Mouse (Mus musculus) megakaryocyte progenitor cell, adult 5-6 weeks (primary cell): Measurements from ENCODE around the gene Olfr827. TPM values are rescaled to one million over a fixed set of nuclear protein-coding genes. Genes with fewer than 3 reads are reported as not detected.
A peak's percentile ranks its signal among the peaks of the same experiment; 100 is the strongest.

Source experiments
- ATAC-seq: replicated peaks from 2 replicates; pipeline ENCODE4 v1.8.0; 2016; ENCODE audit warnings: mild to moderate bottlenecking, moderate TSS enrichment, inconsistent platforms; ENCODE audit not compliant: poor library complexity
- total RNA-seq, 2 experiments: library from RNA; stranded (forward) in 1 of 2; stranded (reverse) in 1 of 2; fragments of 157-497, 149-512 nt in 1 of 2; fragments of 200-1000 nt in 1 of 2; gene quantifications; 2 replicates each; pipeline versions ENCODE4 v1.2.3 to v1.2.4; 2015 to 2017

Gene Olfr827
- not detected in 2 replicates for total RNA-seq (2015)
- total RNA-seq (2017) = not detected in 2 replicates

GRCm38 (mm10) chr10:130214303-130214702 lies at the start of gene Olfr827:
Gene Olfr827 (minus strand): TSS chr10:130214403.
- no peak for ATAC-seq

GRCm38 (mm10) chr10:130263203-130263602 lies 49.0 kb upstream of the Olfr827 start:
- no peak for ATAC-seq

- no peak for ATAC-seq
Measured at GRCm38 (mm10) chr10:130259483-130259882, 45.3 kb upstream of the Olfr827 start.

- ATAC-seq = no peak
Measured at GRCm38 (mm10) chr10:130244271-130244670, 30.1 kb upstream of the Olfr827 start.

GRCm38 (mm10) chr10:130238318-130239209 lies 24.4 kb upstream of the Olfr827 start:
- ATAC-seq = no peak

- no peak for ATAC-seq
Measured at GRCm38 (mm10) chr10:130234576-130234975, 20.4 kb upstream of the Olfr827 start.

- no peak for ATAC-seq
Measured at GRCm38 (mm10) chr10:130232117-130232516, 17.9 kb upstream of the Olfr827 start.

- ATAC-seq = peak; percentile 63; the same call in 1 of the 2 replicates
Measured at GRCm38 (mm10) chr10:130229584-130229983, 15.4 kb upstream of the Olfr827 start.

- peak; percentile 98 for ATAC-seq
Measured at GRCm38 (mm10) chr10:130228246-130228645, 14.0 kb upstream of the Olfr827 start.

- no peak for ATAC-seq
Measured at GRCm38 (mm10) chr10:130225034-130225433, 10.8 kb upstream of the Olfr827 start.

- no peak for ATAC-seq
Measured at GRCm38 (mm10) chr10:130184086-130184485, 30.1 kb downstream of the Olfr827 start, which contains the start of gene Olfr826. Gene Olfr826 (minus strand): TSS chr10:130184186.

- ATAC-seq = no peak
Measured at GRCm38 (mm10) chr10:130166666-130167065, 47.5 kb downstream of the Olfr827 start, which contains the start of gene Olfr825. Gene Olfr825 (minus strand): TSS chr10:130166766.

GRCm38 (mm10) chr10:130165196-130165595 lies 49.0 kb downstream of the Olfr827 start:
- peak; percentile 71 for ATAC-seq

Other genes starting within 250 kb of the Olfr827 start
- not detected in 2 replicates for gene Olfr819, start 247.1 kb downstream of the Olfr827 start, total RNA-seq (2015)
- gene Olfr819, start 247.1 kb downstream of the Olfr827 start, total RNA-seq (2017) = not detected in 2 replicates
- gene Olfr247, start 238.3 kb downstream of the Olfr827 start, total RNA-seq (2015) = not detected in 2 replicates
- not detected in 2 replicates for gene Olfr247, start 238.3 kb downstream of the Olfr827 start, total RNA-seq (2017)
- not detected in 2 replicates for gene Gm10310, start 229.3 kb downstream of the Olfr827 start, total RNA-seq (2015)
- gene Gm10310, start 229.3 kb downstream of the Olfr827 start, total RNA-seq (2017) = not detected in 2 replicates
- not detected in 2 replicates for gene Olfr820, start 201.8 kb downstream of the Olfr827 start, total RNA-seq (2015)
- not detected in 2 replicates for gene Olfr820, start 201.8 kb downstream of the Olfr827 start, total RNA-seq (2017)
- not detected in 2 replicates for gene Olfr821, start 184.1 kb downstream of the Olfr827 start, total RNA-seq (2015)
- gene Olfr821, start 184.1 kb downstream of the Olfr827 start, total RNA-seq (2017) = not detected in 2 replicates
- gene Olfr822, start 143.2 kb downstream of the Olfr827 start, total RNA-seq (2015) = not detected in 2 replicates
- not detected in 2 replicates for gene Olfr822, start 143.2 kb downstream of the Olfr827 start, total RNA-seq (2017)
- gene Olfr823, start 99.0 kb downstream of the Olfr827 start, total RNA-seq (2015) = not detected in 2 replicates
- gene Olfr823, start 99.0 kb downstream of the Olfr827 start, total RNA-seq (2017) = not detected in 2 replicates
- not detected in 2 replicates for gene Olfr824, start 84.4 kb downstream of the Olfr827 start, total RNA-seq (2015)
- not detected in 2 replicates for gene Olfr824, start 84.4 kb downstream of the Olfr827 start, total RNA-seq (2017)
- gene Olfr825, start 47.6 kb downstream of the Olfr827 start, total RNA-seq (2015) = not detected in 2 replicates
- not detected in 2 replicates for gene Olfr825, start 47.6 kb downstream of the Olfr827 start, total RNA-seq (2017)
- gene Olfr826, start 30.2 kb downstream of the Olfr827 start, total RNA-seq (2015) = not detected in 2 replicates
- not detected in 2 replicates for gene Olfr826, start 30.2 kb downstream of the Olfr827 start, total RNA-seq (2017)
- gene Neurod4, start 65.8 kb upstream of the Olfr827 start, total RNA-seq (2015) = not detected in 2 replicates
- not detected in 2 replicates for gene Neurod4, start 65.8 kb upstream of the Olfr827 start, total RNA-seq (2017)
- gene Tespa1, start 108.5 kb upstream of the Olfr827 start, total RNA-seq (2015) = 30.7 and 51.7 TPM in 2 replicates
- 35.8 and 50.3 TPM in 2 replicates for gene Tespa1, start 108.5 kb upstream of the Olfr827 start, total RNA-seq (2017)
- not detected in 2 replicates for gene Vmn2r84, start 179.9 kb upstream of the Olfr827 start, total RNA-seq (2015)
- not detected in 2 replicates for gene Vmn2r84, start 179.9 kb upstream of the Olfr827 start, total RNA-seq (2017)
- not detected in 2 replicates for gene Vmn2r85, start 215.3 kb upstream of the Olfr827 start, total RNA-seq (2015)
- not detected in 2 replicates for gene Vmn2r85, start 215.3 kb upstream of the Olfr827 start, total RNA-seq (2017)
- not detected in 2 replicates for gene Vmn2r86, start 241.6 kb upstream of the Olfr827 start, total RNA-seq (2015)
- gene Vmn2r86, start 241.6 kb upstream of the Olfr827 start, total RNA-seq (2017) = not detected in 2 replicates